Mouse (Mus musculus) duodenum, adult 2 months (tissue): ENCODE data around the gene Naip1. TPM values are rescaled to one million over a fixed set of nuclear protein-coding genes. Genes with fewer than 3 reads are reported as not detected.

Source experiments
- polyA plus RNA-seq: library from polyadenylated mRNA; depleted of rRNA; stranded (reverse); fragments of >200 nt; gene quantifications from 2 replicates; pipeline ENCODE4 v1.2.3, GENCODE M21; 2012; ENCODE audit warnings: low replicate concordance; rRNA removed

Gene Naip1
- polyA plus RNA-seq, result 3.8 TPM in 2 replicates

DNA sequence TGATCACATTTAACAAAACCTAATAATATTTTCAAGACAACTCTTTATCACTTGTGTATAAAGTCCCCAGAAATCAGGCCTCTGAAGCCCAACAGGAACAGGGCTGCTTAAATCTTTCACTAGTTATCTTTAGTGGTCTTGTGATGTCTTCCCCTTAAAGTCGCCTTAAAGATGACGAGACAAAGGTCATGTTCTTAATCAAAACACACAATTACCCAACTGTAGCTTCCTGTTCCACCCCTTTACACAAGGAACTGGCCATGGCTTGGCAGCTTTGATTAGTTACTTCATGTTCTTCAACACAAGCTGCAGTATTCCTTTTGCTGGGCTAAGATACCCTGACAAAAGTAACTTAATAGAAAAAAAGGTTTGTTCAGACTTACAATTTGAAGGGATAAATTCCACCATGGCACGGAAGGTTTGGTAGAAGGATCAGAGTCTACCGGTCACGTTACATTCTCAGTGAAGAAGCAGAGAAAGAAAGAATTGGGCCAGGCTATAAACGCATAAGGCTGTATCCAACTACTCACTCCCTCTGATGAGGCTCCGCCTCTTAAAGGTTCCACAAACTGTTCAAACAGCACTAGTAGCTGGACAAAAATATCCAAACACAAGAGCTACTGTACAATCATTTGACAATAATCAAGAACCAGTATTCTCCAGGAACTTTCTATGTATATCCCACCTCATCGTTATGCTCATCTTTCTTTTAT, at the start of gene Naip1:
TSS of gene Naip1 (minus strand) at position 455 of the 713 bp plus-strand sequence.

GRCm38 (mm10) chr13:100492061-100492787, 39.6 kb upstream of the Naip1 start, which contains the start of gene Gtf2h2:
Gene Gtf2h2, minus strand, starts transcription at chr13:100492579.

Other genes starting within 250 kb of the Naip1 start
- 6.4 and 14.7 TPM in 2 replicates for gene Naip5, start 206.5 kb downstream of the Naip1 start, polyA plus RNA-seq
- gene Naip6, start 135.2 kb downstream of the Naip1 start, polyA plus RNA-seq, result 10.3 and 10.7 TPM in 2 replicates
- 5.7 and 19.7 TPM in 2 replicates for gene Gtf2h2, start 39.7 kb upstream of the Naip1 start, polyA plus RNA-seq
- 7.1 and 13.3 TPM in 2 replicates for gene Ocln, start 99.8 kb upstream of the Naip1 start, polyA plus RNA-seq
- gene Marveld2, start 164.1 kb upstream of the Naip1 start, polyA plus RNA-seq, result 10.9 and 11.8 TPM in 2 replicates
- gene Ak6, start 198.1 kb upstream of the Naip1 start, polyA plus RNA-seq, result 4.9 and 6.0 TPM in 2 replicates
- gene Rad17, start 198.2 kb upstream of the Naip1 start, polyA plus RNA-seq, result 0.78 and 1.2 TPM in 2 replicates
- 0.17 and 0.68 TPM in 2 replicates for gene Taf9, start 198.7 kb upstream of the Naip1 start, polyA plus RNA-seq
- gene Ccdc125, start 216.8 kb upstream of the Naip1 start, polyA plus RNA-seq, result 0.07 and 0.50 TPM in 2 replicates